Mouse (Mus musculus) heart, adult 2 months (tissue): Measurements from ENCODE around the gene Olfr732.

Experiments
- CTCF ChIP-seq: fragments of 200-600 bp; IDR thresholded peaks from 2 replicates; pipeline ENCODE4 v1.8.1; 2022; ENCODE audit warnings: antibody characterized with exemption, mild to moderate bottlenecking, moderate library complexity
- POLR2A ChIP-seq: fragments of 200-500 bp; IDR thresholded peaks from 2 replicates; pipeline ENCODE4 v1.6.1; 2011; ENCODE audit warnings: mild to moderate bottlenecking, low read depth, low read length, control low read depth; ENCODE audit not compliant: insufficient read depth

DNA sequence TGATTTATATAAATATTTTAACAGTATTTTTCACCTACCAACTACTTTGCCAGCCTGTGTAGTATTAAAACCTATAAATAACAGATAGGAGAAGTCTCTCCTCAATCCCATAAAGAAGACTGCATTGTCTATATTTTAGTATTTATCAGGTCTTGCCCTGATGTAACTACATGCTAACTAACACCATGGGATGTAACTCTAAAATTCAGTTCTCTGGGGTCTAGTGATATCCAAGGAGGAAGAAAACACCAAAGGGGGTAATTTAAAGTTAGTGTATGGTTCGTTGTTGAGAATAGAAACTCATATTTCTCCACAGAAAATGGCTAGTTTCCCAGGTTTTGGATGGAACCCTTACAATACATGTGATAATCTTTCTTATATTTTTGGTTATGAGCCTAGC lies 42.7 kb upstream of the Olfr732 start, which contains the start of gene Olfr734:
- TF ChIP-seq CTCF: no peak
- TF ChIP-seq POLR2A: no peak
